Mouse (Mus musculus): ENCODE measurements around the gene Magi2.

DNA sequence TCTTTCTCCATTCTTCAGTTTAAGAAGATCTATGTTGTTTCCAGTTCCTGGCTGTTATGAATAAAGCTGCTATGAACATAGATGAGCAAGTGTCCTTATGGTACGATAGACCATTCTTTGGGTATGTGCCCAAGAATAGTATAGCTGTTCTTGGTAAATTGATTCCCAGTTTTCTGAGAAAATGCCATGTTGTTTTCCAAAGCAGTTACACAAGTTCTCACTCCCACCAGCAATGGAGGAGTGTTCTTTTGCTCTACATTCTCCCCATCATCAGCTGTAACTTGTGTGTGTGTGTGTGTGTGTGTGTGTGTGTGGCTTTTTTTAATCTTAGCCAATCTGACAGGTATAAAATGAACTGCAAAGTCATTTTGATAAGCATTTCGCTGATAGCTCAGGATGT, 595.7 kb downstream of the Magi2 start:
- no peak for TF ChIP-seq TCF12 (IDR thresholded peaks at IDR 0.05; ENCODE audit: insufficient read depth, poor library complexity, severe bottlenecking)
- TF ChIP-seq POLR2A (IDR thresholded peaks at IDR 0.05; ENCODE audit: insufficient read length, low read depth), result no peak
- TF ChIP-seq MAX (IDR thresholded peaks at IDR 0.05; ENCODE audit: low read depth), result no peak
- no peak for TF ChIP-seq E2F4 (IDR thresholded peaks at IDR 0.05; ENCODE audit: insufficient read depth)
- no peak for TF ChIP-seq POLR2AphosphoS2 (IDR thresholded peaks at IDR 0.05; ENCODE audit: insufficient read length, low read depth)
- TF ChIP-seq USF1 (IDR thresholded peaks at IDR 0.05; ENCODE audit: low read depth), result no peak
- TF ChIP-seq REST (IDR thresholded peaks at IDR 0.05; ENCODE audit: insufficient read depth, insufficient read length), result no peak
- TF ChIP-seq MYOD1 (IDR thresholded peaks at IDR 0.05; ENCODE audit: control insufficient read depth in 1 of 3, insufficient read length in 2 of 3, low read depth in 2 of 3), result no peak

All from myocyte (in vitro differentiated cells).